Mouse (Mus musculus) midbrain, embryonic 10.5 days (tissue): Measurements from ENCODE around the gene Il17c. TPM values are rescaled to one million over a fixed set of nuclear protein-coding genes. Genes with fewer than 3 reads are reported as not detected.
A peak's percentile ranks its signal among the peaks of the same experiment; 100 is the strongest.

Experiments used
- DNase-seq: peaks from one replicate; pipeline ENCODE4 v3.0.0-alpha.2; 2017; ENCODE audit warnings: low spot score
- H3K27ac ChIP-seq: fragments of 300-500 bp; sonication (generic); replicated peaks from 2 replicates; pipeline ENCODE4 v1.5.1; 2016; ENCODE audit warnings: mild to moderate bottlenecking
- H3K27me3 ChIP-seq: fragments of 300-500 bp; sonication (generic); 2 replicates; pipeline ENCODE4 v1.6.1; 2016; ENCODE audit warnings: low read depth, mild to moderate bottlenecking; ENCODE audit not compliant: poor library complexity, severe bottlenecking
- H3K36me3 ChIP-seq: fragments of 300-500 bp; sonication (generic); 2 replicates; pipeline ENCODE4 v1.6.1; 2016; ENCODE audit warnings: mild to moderate bottlenecking, moderate library complexity
- H3K4me1 ChIP-seq: fragments of 300-500 bp; sonication (generic); 2 replicates; pipeline ENCODE4 v1.6.1; 2016
- H3K4me3 ChIP-seq: fragments of 300-500 bp; sonication (generic); 2 replicates; pipeline ENCODE4 v1.5.1; 2016; ENCODE audit warnings: mild to moderate bottlenecking, moderate library complexity
- H3K9me3 ChIP-seq: fragments of 300-500 bp; sonication (generic); replicated peaks from 2 replicates; pipeline ENCODE4 v1.6.1; 2016; ENCODE audit warnings: mild to moderate bottlenecking
- WGBS: fragments of 180-500 bp; shearing (Covaris S2); methylation state at CpG from one replicate; pipeline ENCODE4 v1.1.7; 2016; 5-methylcytosine and 5-hydroxymethylcytosine counted together
- polyA plus RNA-seq: library from polyadenylated mRNA; unstranded; fragments of >200 nt; fragmentation: Nextera tagmentation; extraction: Ambion mirVana; gene quantifications from 2 replicates; pipeline ENCODE4 v1.2.1, GENCODE M21; 2016

Il17c gene
- not detected in 2 replicates for polyA plus RNA-seq

DNA sequence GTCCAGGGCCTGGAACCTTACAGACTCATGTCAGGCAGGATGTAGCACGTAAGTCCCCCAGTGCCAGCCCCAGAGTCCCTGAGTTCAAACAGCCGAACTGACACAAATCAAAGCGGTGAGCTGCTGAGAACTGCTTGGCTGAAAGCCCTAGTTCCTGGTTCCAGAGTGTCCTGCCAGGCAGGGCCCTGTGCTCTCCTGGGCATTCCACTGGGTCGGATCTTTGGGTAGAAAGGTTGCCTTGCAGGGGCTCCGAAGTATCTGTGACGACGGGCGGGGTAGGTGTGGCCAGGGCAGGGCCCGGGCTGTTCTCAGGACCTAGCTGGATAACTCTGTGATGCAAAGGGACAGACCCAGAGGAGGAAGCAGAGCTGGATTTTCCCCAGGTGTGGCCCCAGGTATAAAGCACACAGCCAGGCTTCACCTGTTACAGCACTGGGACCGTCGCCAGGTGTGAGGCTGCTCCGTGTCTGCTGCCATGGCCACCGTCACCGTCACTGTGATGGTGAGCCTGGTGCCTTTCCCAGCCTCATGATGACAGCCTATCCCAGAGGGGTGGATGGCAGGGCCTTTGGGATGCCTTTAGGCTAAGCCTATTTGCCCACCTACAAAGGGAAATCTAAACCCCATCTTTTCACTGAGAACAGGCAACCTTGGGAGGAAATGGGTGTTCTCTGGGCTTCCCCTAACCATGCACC lies at the start of gene Il17c:
Gene Il17c, plus strand, starts transcription at position 645 of the 695 bp plus-strand sequence.
- Histone ChIP-seq H3K27me3 (no peaks in the 10 kb centered on the region), H3K4me3 (no peak within 1 kb of the TSS), H3K4me1 (no peaks in the 10 kb centered on the region; the same call in 1 of the 2 replicates), H3K27ac (no peak within 1 kb of the TSS), H3K9me3 (no peaks in the 10 kb centered on the region), H3K36me3 (peaks cover 35% of the 10 kb centered on the region)
- no peak for DNase-seq
- WGBS = 88% methylated on average over 14 of the region's 14 CpGs

DNA sequence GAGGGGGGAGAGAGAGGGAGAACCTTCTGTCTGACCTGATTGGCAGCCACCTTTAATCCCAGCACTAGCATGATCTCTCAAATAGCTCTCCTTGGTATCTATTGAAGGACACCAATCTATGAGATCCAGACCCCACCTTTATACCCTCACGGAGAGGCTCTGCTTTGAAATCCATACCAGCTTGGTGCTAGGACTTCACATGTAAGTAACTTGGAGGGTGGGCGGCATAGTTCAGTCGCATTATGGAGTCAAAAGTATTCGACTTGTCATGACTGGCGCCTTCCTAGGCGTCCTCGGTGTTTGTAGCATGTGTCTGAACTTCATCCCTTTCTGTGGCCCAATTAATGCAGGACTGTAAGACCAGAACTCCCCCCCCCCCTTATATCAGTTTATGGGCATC lies 46.5 kb upstream of the Il17c start:
- H3K9me3 ChIP-seq = no peaks in the 10 kb centered on the region
- WGBS = 93% methylated on average over 7 of the region's 7 CpGs
- H3K27me3 ChIP-seq = no peaks in the 10 kb centered on the region
- H3K27ac ChIP-seq = 0 out of 2 replicates have a peak overlapping the region, but pooled peaks have one; percentile 95
- DNase-seq = no peak
- H3K36me3 ChIP-seq = peaks cover 22% of the 10 kb centered on the region
- H3K4me3 ChIP-seq = peak overlapping the region; percentile 89
- H3K4me1 ChIP-seq = peaks cover 23% of the 10 kb centered on the region

- H3K36me3 ChIP-seq = peaks cover 28% of the 10 kb centered on the region
- H3K27me3 ChIP-seq = no peaks in the 10 kb centered on the region
- DNase-seq = no peak
- H3K4me3 ChIP-seq = peak overlapping the region; percentile 89
- peaks cover 23% of the 10 kb centered on the region for H3K4me1 ChIP-seq
- H3K9me3 ChIP-seq = no peaks in the 10 kb centered on the region
- 33% methylated on average over 13 of the region's 13 CpGs for WGBS
- H3K27ac ChIP-seq = peak overlapping the region; percentile 95
Measured at GRCm38 (mm10) chr8:122375751-122376364, 46.0 kb upstream of the Il17c start.

GRCm38 (mm10) chr8:122376365-122377231 lies 45.2 kb upstream of the Il17c start, which contains the start of gene Zc3h18:
Gene Zc3h18 (plus strand): TSS chr8:122376609.
- WGBS = under 1% methylated on average over 101 of the region's 107 CpGs
- peak; percentile 100 for DNase-seq
- peak within 1 kb of the TSS; percentile 89 for H3K4me3 ChIP-seq

GRCm38 (mm10) chr8:122383039-122383438 lies 38.8 kb upstream of the Il17c start:
- no peak for DNase-seq
- Histone ChIP-seq H3K36me3 (peaks cover 93% of the 10 kb centered on the region), H3K27me3 (no peaks in the 10 kb centered on the region), H3K27ac (no peak overlapping the region), H3K4me1 (peaks cover 6% of the 10 kb centered on the region), H3K4me3 (no peak overlapping the region), H3K9me3 (no peaks in the 10 kb centered on the region)
- 82% methylated on average over 4 of the region's 4 CpGs for WGBS

More at GRCm38 (mm10) chr8:122376365-122377231, 45.2 kb upstream of the Il17c start, which contains the start of gene Zc3h18:
- Histone ChIP-seq H3K27ac (peak within 1 kb of the TSS; percentile 95), H3K9me3 (no peaks in the 10 kb centered on the region), H3K4me1 (peaks cover 25% of the 10 kb centered on the region), H3K36me3 (peaks cover 35% of the 10 kb centered on the region), H3K27me3 (no peaks in the 10 kb centered on the region)

DNA sequence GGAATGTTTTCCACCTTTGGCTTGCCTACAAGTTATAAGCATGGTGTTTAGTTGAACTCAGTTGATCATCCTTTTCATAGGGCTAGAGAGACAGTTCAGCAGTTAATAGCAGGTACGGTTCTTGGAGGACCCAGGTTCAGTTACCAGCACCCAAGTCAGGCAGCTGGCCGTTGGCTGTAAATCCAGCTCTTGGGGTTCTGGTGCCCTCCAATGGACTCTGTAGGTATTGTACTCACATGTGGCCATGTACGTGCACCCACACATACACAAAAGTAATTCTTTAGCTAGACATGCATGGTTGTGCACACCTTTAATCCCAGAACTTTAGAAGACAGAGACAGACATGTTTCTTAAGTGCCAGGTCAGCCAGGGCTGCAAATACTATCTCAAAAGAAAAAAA lies 32.5 kb upstream of the Il17c start:
- no peak for DNase-seq
- Histone ChIP-seq H3K27me3 (no peaks in the 10 kb centered on the region), H3K27ac (no peak overlapping the region), H3K9me3 (no peaks in the 10 kb centered on the region), H3K4me1 (no peaks in the 10 kb centered on the region), H3K36me3 (peaks cover 97% of the 10 kb centered on the region), H3K4me3 (no peak overlapping the region)
- WGBS = 91% methylated on average over 3 of the region's 3 CpGs

DNA sequence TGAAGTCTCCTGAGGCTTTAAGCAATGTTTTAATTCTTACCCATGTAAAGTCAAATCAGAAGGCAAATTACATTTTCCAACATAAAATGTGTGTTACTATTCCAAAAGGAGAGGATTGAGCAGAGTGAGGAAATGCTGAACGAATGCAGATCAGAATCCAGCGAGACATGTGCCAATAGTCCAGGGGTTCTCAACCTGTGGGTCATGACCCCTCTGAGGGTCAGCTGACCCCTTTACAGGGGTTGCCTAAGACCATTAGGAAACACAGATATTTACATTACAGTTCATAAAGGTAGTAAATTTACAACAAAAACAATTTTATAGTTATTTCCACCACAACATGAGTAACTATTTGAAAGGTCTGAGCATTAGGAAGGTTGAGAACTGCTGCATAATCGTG lies 31.1 kb upstream of the Il17c start:
- Histone ChIP-seq H3K4me1 (no peaks in the 10 kb centered on the region), H3K27me3 (no peaks in the 10 kb centered on the region), H3K9me3 (no peaks in the 10 kb centered on the region), H3K4me3 (no peak overlapping the region), H3K27ac (no peak overlapping the region), H3K36me3 (peaks cover 97% of the 10 kb centered on the region)
- 87% methylated on average over 3 of the region's 3 CpGs for WGBS
- DNase-seq = no peak

- no peaks in the 10 kb centered on the region for H3K9me3 ChIP-seq
- H3K36me3 ChIP-seq = peaks cover 92% of the 10 kb centered on the region
- no peak overlapping the region for H3K27ac ChIP-seq
- no peak overlapping the region for H3K4me3 ChIP-seq
- no peaks in the 10 kb centered on the region for H3K27me3 ChIP-seq
- DNase-seq = no peak
- no peaks in the 10 kb centered on the region for H3K4me1 ChIP-seq
Measured at GRCm38 (mm10) chr8:122393717-122394116, 28.1 kb upstream of the Il17c start.

- no peaks in the 10 kb centered on the region for H3K4me1 ChIP-seq
- no peak overlapping the region for H3K27ac ChIP-seq
- no peak overlapping the region for H3K4me3 ChIP-seq
- DNase-seq = no peak
- H3K27me3 ChIP-seq = no peaks in the 10 kb centered on the region
- H3K36me3 ChIP-seq = peaks cover 93% of the 10 kb centered on the region
- WGBS = 95% methylated on average over 6 of the region's 6 CpGs
- H3K9me3 ChIP-seq = no peaks in the 10 kb centered on the region
Measured at GRCm38 (mm10) chr8:122395291-122395690, 26.5 kb upstream of the Il17c start.

DNA sequence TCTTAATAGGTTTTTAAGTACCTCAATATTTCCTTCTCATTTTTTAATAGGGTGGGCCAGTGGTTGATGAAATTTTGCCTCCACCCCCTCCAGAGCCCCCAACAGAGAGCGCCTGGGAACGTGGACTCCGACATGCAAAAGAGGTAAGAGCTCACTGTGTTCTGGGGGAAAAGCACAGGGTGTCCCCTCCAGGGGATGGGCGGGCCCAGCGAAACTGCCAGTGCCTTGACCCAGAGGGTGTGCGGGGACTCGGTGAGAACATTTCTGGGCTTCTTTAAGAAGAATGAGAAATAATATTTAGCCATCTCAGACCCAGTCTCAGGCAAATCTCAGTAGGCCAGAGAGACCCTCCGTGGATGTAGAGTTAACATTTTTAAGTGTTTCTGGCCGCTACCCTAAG lies 23.6 kb upstream of the Il17c start:
- Histone ChIP-seq H3K4me1 (no peaks in the 10 kb centered on the region), H3K9me3 (no peaks in the 10 kb centered on the region), H3K27ac (no peak overlapping the region), H3K27me3 (no peaks in the 10 kb centered on the region), H3K36me3 (peaks cover 95% of the 10 kb centered on the region), H3K4me3 (no peak overlapping the region)
- DNase-seq = no peak
- 92% methylated on average over 9 of the region's 9 CpGs for WGBS

DNA sequence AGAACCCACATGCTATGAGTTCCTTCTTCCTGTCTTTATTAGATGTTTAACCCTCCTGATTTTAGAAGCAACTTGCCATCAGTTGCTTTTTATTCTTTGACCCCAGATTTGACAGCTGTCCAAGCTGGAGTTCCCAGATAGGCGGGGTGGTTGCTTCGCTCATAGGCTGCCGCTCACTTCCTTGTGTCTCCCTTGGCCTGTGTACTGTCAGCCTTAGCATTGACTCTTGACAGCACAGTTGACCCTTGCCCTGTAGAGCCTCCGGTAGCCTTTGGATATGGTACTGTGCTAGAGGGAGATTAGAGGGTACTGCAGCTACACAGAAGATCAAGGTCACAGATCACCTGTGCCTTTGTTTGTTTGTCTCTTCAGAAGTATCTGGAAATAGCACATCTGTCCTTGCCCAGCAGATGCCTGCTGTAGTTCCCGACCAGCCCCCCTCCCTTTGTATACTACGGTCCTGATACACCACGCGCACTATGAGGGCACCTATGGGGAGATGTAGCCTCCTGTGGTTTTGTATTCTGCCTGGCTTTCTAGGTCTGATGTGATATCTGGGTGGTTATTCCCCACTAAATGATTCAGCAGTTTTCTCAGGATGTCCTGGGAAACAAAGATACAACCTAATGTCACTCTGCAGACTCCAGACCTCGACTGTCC lies 16.5 kb upstream of the Il17c start:
- Histone ChIP-seq H3K9me3 (no peaks in the 10 kb centered on the region), H3K27me3 (no peaks in the 10 kb centered on the region), H3K27ac (no peak overlapping the region), H3K4me1 (no peaks in the 10 kb centered on the region), H3K4me3 (no peak overlapping the region), H3K36me3 (peaks cover 99% of the 10 kb centered on the region)
- WGBS = 90% methylated on average over 9 of the region's 9 CpGs
- no peak for DNase-seq

DNA sequence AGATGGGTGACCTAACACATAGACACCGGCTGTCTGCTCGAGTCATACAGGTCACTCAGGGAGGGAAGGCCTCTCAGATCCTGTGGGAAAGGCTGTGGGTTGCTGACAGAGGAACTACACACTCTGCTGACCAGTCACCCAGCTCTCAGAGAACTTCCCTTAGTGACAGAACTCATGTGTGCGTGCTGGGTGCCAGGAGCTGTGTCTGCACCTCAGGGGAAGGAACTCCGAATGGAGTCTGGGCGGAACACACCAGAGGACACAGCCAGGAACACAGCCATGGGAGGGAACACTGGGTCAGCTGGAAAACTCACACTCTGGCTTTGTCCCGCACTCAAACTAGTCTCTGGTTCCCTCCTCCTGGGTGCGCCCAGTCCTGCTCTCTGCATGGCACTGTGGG lies 14.1 kb upstream of the Il17c start:
- H3K4me1 ChIP-seq = no peaks in the 10 kb centered on the region
- peaks cover 99% of the 10 kb centered on the region for H3K36me3 ChIP-seq
- no peaks in the 10 kb centered on the region for H3K9me3 ChIP-seq
- WGBS = 96% methylated on average over 7 of the region's 7 CpGs
- H3K27ac ChIP-seq = no peak overlapping the region
- no peak for DNase-seq
- H3K4me3 ChIP-seq = no peak overlapping the region
- no peaks in the 10 kb centered on the region for H3K27me3 ChIP-seq
